Mouse (Mus musculus) MEL (cell line): Measurements from ENCODE around the gene Sit1.

Experiments used
- CTCF ChIP-seq, 3 experiments: IDR thresholded peaks in 2 of 3; conservative IDR thresholded peaks in 1 of 3; 2 replicates each; pipeline ENCODE4 v1.5.1; 2011 to 2012; ENCODE audit warnings: low read length in 3 of 3, low read depth in 2 of 3, mild to moderate bottlenecking in 2 of 3, improper control_type of control experiment in 1 of 3, inconsistent platforms in 1 of 3, mixed read lengths in 1 of 3, moderate library complexity in 1 of 3; ENCODE audit not compliant: control insufficient read depth in 1 of 3, insufficient read depth in 1 of 3, poor library complexity in 1 of 3, severe bottlenecking in 1 of 3
- EP300 ChIP-seq, 2 experiments: IDR thresholded peaks; 2 replicates each; pipeline ENCODE4 v1.6.1; 2011; ENCODE audit warnings: improper control_type of control experiment in 2 of 2, low read length in 2 of 2, low read depth in 1 of 2, mild to moderate bottlenecking in 1 of 2
- GABPA ChIP-seq: IDR thresholded peaks from 2 replicates; pipeline ENCODE4 v1.6.1; 2012; ENCODE audit warnings: low read depth, mild to moderate bottlenecking, inconsistent platforms, low read length, improper control_type of control experiment, moderate library complexity
- GATA1 ChIP-seq: IDR thresholded peaks from 2 replicates; pipeline ENCODE4 v1.6.1; 2011; ENCODE audit warnings: low read depth, low read length, improper control_type of control experiment
- KAT2A ChIP-seq: conservative IDR thresholded peaks from 2 replicates; pipeline ENCODE4 v1.6.1; 2012; ENCODE audit warnings: low read depth, low read length, improper control_type of control experiment, inconsistent platforms
- MAX ChIP-seq: IDR thresholded peaks from 2 replicates; pipeline ENCODE4 v1.6.1; 2011; ENCODE audit warnings: low read length, improper control_type of control experiment
- POLR2A ChIP-seq, 2 experiments: IDR thresholded peaks; 2 replicates each; pipeline ENCODE4 v1.6.1; 2011 to 2012; ENCODE audit warnings: low read length in 2 of 2, mild to moderate bottlenecking in 2 of 2, control low read depth in 1 of 2, improper control_type of control experiment in 1 of 2, low read depth in 1 of 2, moderate library complexity in 1 of 2; ENCODE audit not compliant: control insufficient read depth in 1 of 2, insufficient read depth in 1 of 2, poor library complexity in 1 of 2
- RAD21 ChIP-seq: IDR thresholded peaks from 2 replicates; pipeline ENCODE4 v1.6.1; 2011; ENCODE audit warnings: mild to moderate bottlenecking, low read depth, low read length, improper control_type of control experiment
- TBP ChIP-seq: IDR thresholded peaks from 2 replicates; pipeline ENCODE4 v1.8.0; 2011; ENCODE audit warnings: low read depth, low read length, improper control_type of control experiment

DNA sequence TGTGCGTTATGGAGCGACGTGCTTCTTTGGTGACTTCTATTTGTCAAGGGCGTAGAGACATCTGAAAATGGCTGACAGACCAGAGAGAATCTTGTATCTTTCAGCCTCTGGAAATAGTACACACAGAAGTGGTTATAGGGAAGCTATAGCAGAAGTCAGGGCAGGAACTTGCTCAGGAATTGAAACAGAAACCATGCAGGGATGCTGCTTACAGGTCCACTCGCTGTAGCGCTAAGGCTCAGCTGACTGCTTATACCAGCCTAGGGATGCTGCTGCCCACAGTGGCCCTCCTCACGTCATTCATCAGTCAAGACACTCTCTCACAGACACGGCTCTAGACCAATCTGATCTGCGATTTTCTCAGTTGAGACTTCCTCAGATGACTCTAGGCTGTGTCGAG is 13.2 kb downstream of the Sit1 start:
- no peak for TF ChIP-seq POLR2A (IDR thresholded peaks at IDR 0.05; ENCODE audit: control insufficient read depth in 1 of 2, insufficient read depth in 1 of 2, low read depth in 1 of 2, low read length in 2 of 2, poor library complexity in 1 of 2)
- no peak for TF ChIP-seq KAT2A
- no peak for TF ChIP-seq CTCF (IDR thresholded peaks at IDR 0.05 in 2 of 3, conservative IDR thresholded peaks at IDR 0.05 in 1 of 3; ENCODE audit: control insufficient read depth in 1 of 3, insufficient read depth in 1 of 3, low read depth in 2 of 3, low read length in 3 of 3, poor library complexity in 1 of 3, severe bottlenecking in 1 of 3)
- no peak for TF ChIP-seq RAD21
- TF ChIP-seq MAX = no peak
- TF ChIP-seq GABPA = no peak
- no peak for TF ChIP-seq TBP
- TF ChIP-seq EP300 (IDR thresholded peaks at IDR 0.05; ENCODE audit: low read depth in 1 of 2, low read length in 2 of 2) = no peak
- TF ChIP-seq GATA1 = no peak
